ENCODE assay signal across 15 mouse cellular contexts in genomic region chr3:103375181-103375855, GRCm38 (mm10).
A peak's percentile ranks its signal among the peaks of the same experiment; 100 is the strongest.
DNase-seq lines count a peak whose midpoint lies in the region; ATAC-seq lines count a peak whose summit lies in the region.
"Had no signal": no experiment of that assay in that cellular context is flagged by ENCODE, and none has a peak within 500 bp of the region (broad histone marks: within the 10 kb centered on the region; RNA-seq: fewer than 3 reads in every experiment).

No protein-coding gene starts in this region.

- no peak for ATAC-seq in cerebellum, adult (ENCODE audit: insufficient number of reproducible peaks, low FRiP score, low TSS enrichment)
- ATAC-seq in forebrain, embryonic 14.5 days = no peak
- ATAC-seq: hindbrain, postnatal 0 days had no signal

- no peak overlapping the region for H3K4me3 ChIP-seq in heart, embryonic 10.5 days
- no peak overlapping the region for H3K4me3 ChIP-seq in limb, embryonic 10.5 days
- no peak overlapping the region for H3K4me3 ChIP-seq in forebrain, embryonic 14.5 days (ENCODE audit: low read depth, low read length)
- H3K4me3 ChIP-seq: embryonic facial prominence, embryonic 15.5 days; limb, embryonic 15.5 days had no signal

- WGBS in heart, embryonic 10.5 days = 60% methylated on average over 14 of the region's 14 CpGs
- WGBS in limb, embryonic 10.5 days = 38% methylated on average over 14 of the region's 14 CpGs
- 70% methylated on average over 14 of the region's 14 CpGs for WGBS in forebrain, embryonic 14.5 days

- DNase-seq in heart, embryonic 10.5 days (ENCODE audit: low spot score) = peak; percentile 68
- no peak for DNase-seq in heart, adult 8-10 months (ENCODE audit: low spot score)
- peak; percentile 36 for DNase-seq in testis, postnatal 10 days (ENCODE audit: low spot score)
- DNase-seq in testis, postnatal 14 days (ENCODE audit: low spot score) = no peak
- DNase-seq in limb, embryonic 10.5 days (ENCODE audit: low spot score) = peak; percentile 30
- peak; percentile 43 to 61 for DNase-seq in thymus, postnatal 36 days
- DNase-seq in forebrain, embryonic 14.5 days (ENCODE audit: low spot score) = no peak
- DNase-seq: adrenal gland, adult 8-10 months; kidney, postnatal 4 days; lung, postnatal 10 days; right cerebral cortex, postnatal 25 days had no signal

- H3K9me3 ChIP-seq in heart, embryonic 10.5 days = no peaks in the 10 kb centered on the region
- no peaks in the 10 kb centered on the region for H3K9me3 ChIP-seq in limb, embryonic 10.5 days (replicated peaks)
- H3K9me3 ChIP-seq in forebrain, embryonic 14.5 days (replicated peaks; ENCODE audit: control insufficient read depth, low read length) = no peaks in the 10 kb centered on the region
- H3K9me3 ChIP-seq: embryonic facial prominence, embryonic 15.5 days; limb, embryonic 15.5 days had no signal

- H3K36me3 ChIP-seq in heart, embryonic 10.5 days = no peaks in the 10 kb centered on the region
- no peaks in the 10 kb centered on the region for H3K36me3 ChIP-seq in limb, embryonic 10.5 days
- no peaks in the 10 kb centered on the region for H3K36me3 ChIP-seq in forebrain, embryonic 14.5 days (ENCODE audit: control insufficient read depth, insufficient read depth, low read length)
- H3K36me3 ChIP-seq: embryonic facial prominence, embryonic 15.5 days; limb, embryonic 15.5 days had no signal

- no peak overlapping the region for H3K4me2 ChIP-seq in forebrain, embryonic 14.5 days (ENCODE audit: low read length)
- H3K4me2 ChIP-seq: embryonic facial prominence, embryonic 15.5 days; limb, embryonic 15.5 days had no signal

- H3K27me3 ChIP-seq in heart, embryonic 10.5 days (ENCODE audit: insufficient read depth, poor library complexity, severe bottlenecking) = peaks cover 6% of the 10 kb centered on the region; the same call in 1 of the 2 replicates
- H3K27me3 ChIP-seq in limb, embryonic 10.5 days (ENCODE audit: low read depth, poor library complexity, severe bottlenecking) = no peaks in the 10 kb centered on the region
- H3K27me3 ChIP-seq in forebrain, embryonic 14.5 days (replicated peaks; ENCODE audit: control insufficient read depth, insufficient read depth, low read length) = no peaks in the 10 kb centered on the region
- H3K27me3 ChIP-seq: embryonic facial prominence, embryonic 15.5 days; limb, embryonic 15.5 days had no signal

- H3K27ac ChIP-seq in heart, embryonic 10.5 days = 0 out of 2 replicates have a peak overlapping the region, but pooled peaks have one; percentile 22
- peak overlapping the region; percentile 58; the same call in 1 of the 2 replicates for H3K27ac ChIP-seq in limb, embryonic 10.5 days
- no peak overlapping the region for H3K27ac ChIP-seq in forebrain, embryonic 14.5 days (ENCODE audit: low read depth, low read length)
- H3K27ac ChIP-seq: embryonic facial prominence, embryonic 15.5 days; hindbrain, postnatal 0 days; limb, embryonic 15.5 days had no signal

- no peaks in the 10 kb centered on the region for H3K4me1 ChIP-seq in heart, embryonic 10.5 days
- peaks cover 16% of the 10 kb centered on the region for H3K4me1 ChIP-seq in limb, embryonic 10.5 days
- H3K4me1 ChIP-seq in forebrain, embryonic 14.5 days (ENCODE audit: control insufficient read depth, insufficient read depth, low read length) = no peaks in the 10 kb centered on the region

- no peak overlapping the region for H3K9ac ChIP-seq in forebrain, embryonic 14.5 days (ENCODE audit: low read length)
- H3K9ac ChIP-seq: embryonic facial prominence, embryonic 15.5 days; limb, embryonic 15.5 days had no signal

Comparison
In these comparisons a context has a peak if more than half of its experiments do, and no peak if none do; other contexts are left out.
1. DNase-seq: peak in heart, embryonic 10.5 days (single experiment), testis, postnatal 10 days (single experiment), limb, embryonic 10.5 days (single experiment) and thymus, postnatal 36 days (2 of 2); none in heart, adult 8-10 months (single experiment), testis, postnatal 14 days (single experiment) and forebrain, embryonic 14.5 days (single experiment).